Mouse (Mus musculus) kidney, adult 18-20 months (tissue): ENCODE measurements around the gene Kat2a.

Experiments used
- DNase-seq: peaks from one replicate; pipeline ENCODE4 v3.0.0; 2021

The Kat2a gene

GRCm38 (mm10) chr11:100735134-100735865 is 23.0 kb upstream of the Kat2a start:
- no peak for DNase-seq

GRCm38 (mm10) chr11:100730477-100731205 is 18.4 kb upstream of the Kat2a start:
- no peak for DNase-seq

- no peak for DNase-seq
These were observed 17.7 kb upstream of the Kat2a start for GRCm38 (mm10) chr11:100729976-100730375.

GRCm38 (mm10) chr11:100728601-100729000 is 16.3 kb upstream of the Kat2a start:
- DNase-seq = no peak

GRCm38 (mm10) chr11:100727201-100727600 is 14.9 kb upstream of the Kat2a start:
- DNase-seq = peak; percentile 51

- peak; percentile 47 for DNase-seq
These were observed 12.8 kb upstream of the Kat2a start for GRCm38 (mm10) chr11:100724919-100725512.

GRCm38 (mm10) chr11:100722493-100723028 is 10.3 kb upstream of the Kat2a start:
- DNase-seq = peak; percentile 50

- DNase-seq = peak; percentile 55
These were observed 9.7 kb upstream of the Kat2a start for GRCm38 (mm10) chr11:100721776-100722492.

- DNase-seq = no peak
These were observed 9.0 kb upstream of the Kat2a start for GRCm38 (mm10) chr11:100721254-100721653.

GRCm38 (mm10) chr11:100720345-100720744 is 8.1 kb upstream of the Kat2a start:
- no peak for DNase-seq

- DNase-seq = no peak
These were observed 7.6 kb upstream of the Kat2a start for GRCm38 (mm10) chr11:100719893-100720292.

- no peak for DNase-seq
These were observed 7.0 kb upstream of the Kat2a start for GRCm38 (mm10) chr11:100719312-100719711.

- DNase-seq = peak; percentile 54
These were observed 6.6 kb upstream of the Kat2a start for GRCm38 (mm10) chr11:100718866-100719265.

- no peak for DNase-seq
These were observed 6.2 kb upstream of the Kat2a start for GRCm38 (mm10) chr11:100718462-100718861.

- no peak for DNase-seq
These were observed 4.4 kb upstream of the Kat2a start for GRCm38 (mm10) chr11:100716649-100717048.

GRCm38 (mm10) chr11:100714948-100715347 is 2.7 kb upstream of the Kat2a start:
- no peak for DNase-seq

- DNase-seq = peak; percentile 87
These were observed 2.3 kb upstream of the Kat2a start for GRCm38 (mm10) chr11:100714534-100714915.

- peak; percentile 76 for DNase-seq
These were observed 1.7 kb upstream of the Kat2a start, which contains the start of gene Hspb9 for GRCm38 (mm10) chr11:100713735-100714533. TSS of gene Hspb9 (plus strand) at chr11:100713850.

- DNase-seq = no peak
These were observed 909 bp upstream of the Kat2a start for GRCm38 (mm10) chr11:100713174-100713573.

GRCm38 (mm10) chr11:100710977-100711376 is 1.3 kb downstream of the Kat2a start:
- DNase-seq = no peak

- DNase-seq = no peak
These were observed 1.7 kb downstream of the Kat2a start for GRCm38 (mm10) chr11:100710528-100710927.
